Mouse (Mus musculus): ENCODE measurements around the gene Tmco2. TPM values are rescaled to one million over a fixed set of nuclear protein-coding genes. Genes with fewer than 3 reads are reported as not detected.

The Tmco2 gene
- not detected in 2 replicates for polyA plus RNA-seq (2012; rRNA removed)

GRCm38 (mm10) chr4:121109126-121109525, at the start of gene Tmco2:
Gene Tmco2, minus strand, starts transcription at chr4:121109226.
- no peaks in the 10 kb centered on the region for H3K4me1 ChIP-seq (replicated peaks; ENCODE audit: control insufficient read depth, insufficient read depth, low read length)
- H3K27me3 ChIP-seq (ENCODE audit: control insufficient read depth, insufficient read depth, low read length): no peaks in the 10 kb centered on the region
- H3K4me3 ChIP-seq (ENCODE audit: control insufficient read depth, insufficient read depth, low read length): no peak within 1 kb of the TSS
- 96% methylated on average over 2 of the region's 2 CpGs for WGBS
- H3K27ac ChIP-seq (ENCODE audit: control insufficient read depth, insufficient read depth, low read length): no peak within 1 kb of the TSS
- no peaks in the 10 kb centered on the region for H3K36me3 ChIP-seq (ENCODE audit: control insufficient read depth, insufficient read depth, low read length)
- TF ChIP-seq POLR2A (IDR thresholded peaks at IDR 0.05; ENCODE audit: control insufficient read depth, extremely low read depth, insufficient read depth, low read length, poor library complexity): no peak
- DNase-seq: no peak

- H3K4me1 ChIP-seq (replicated peaks; ENCODE audit: control insufficient read depth, insufficient read depth, low read length): peaks cover under 1% of the 10 kb centered on the region; the same call in 1 of the 2 replicates
- no peaks in the 10 kb centered on the region for H3K27me3 ChIP-seq (ENCODE audit: control insufficient read depth, insufficient read depth, low read length)
- DNase-seq: no peak
- no peaks in the 10 kb centered on the region for H3K36me3 ChIP-seq (ENCODE audit: control insufficient read depth, insufficient read depth, low read length)
- 91% methylated on average over 4 of the region's 4 CpGs for whole genome bisulfite sequencing
- H3K27ac ChIP-seq (ENCODE audit: control insufficient read depth, insufficient read depth, low read length): no peak overlapping the region
- TF ChIP-seq CTCF (IDR thresholded peaks at IDR 0.05; ENCODE audit: borderline replicate concordance, control insufficient read depth, extremely low read depth, insufficient read depth, low read length, poor library complexity) (no peak), POLR2A (IDR thresholded peaks at IDR 0.05; ENCODE audit: control insufficient read depth, extremely low read depth, insufficient read depth, low read length, poor library complexity) (no peak)
- no peak overlapping the region for H3K4me3 ChIP-seq (ENCODE audit: control insufficient read depth, insufficient read depth, low read length)
Observed at GRCm38 (mm10) chr4:121103304-121103703, 5.7 kb downstream of the Tmco2 start.

- Histone ChIP-seq H3K27me3 (ENCODE audit: control insufficient read depth, insufficient read depth, low read length) (no peaks in the 10 kb centered on the region), H3K36me3 (ENCODE audit: control insufficient read depth, insufficient read depth, low read length) (peaks cover 18% of the 10 kb centered on the region), H3K27ac (ENCODE audit: control insufficient read depth, insufficient read depth, low read length) (peak within 1 kb of the TSS; percentile 73; the same call in 1 of the 2 replicates), H3K4me1 (replicated peaks; ENCODE audit: control insufficient read depth, insufficient read depth, low read length) (peaks cover 4% of the 10 kb centered on the region; the same call in 1 of the 2 replicates), H3K4me3 (ENCODE audit: control insufficient read depth, insufficient read depth, low read length) (peak within 1 kb of the TSS; percentile 100)
- TF ChIP-seq POLR2A (IDR thresholded peaks at IDR 0.05; ENCODE audit: control insufficient read depth, extremely low read depth, insufficient read depth, low read length, poor library complexity) (peak; percentile 24; the same call in 1 of the 2 replicates), CTCF (IDR thresholded peaks at IDR 0.05; ENCODE audit: borderline replicate concordance, control insufficient read depth, extremely low read depth, insufficient read depth, low read length, poor library complexity) (no peak)
- peak; percentile 85 for DNase-seq
- under 1% methylated on average over 39 of the region's 39 CpGs for WGBS
Observed at GRCm38 (mm10) chr4:121097650-121098378, 11.2 kb downstream of the Tmco2 start, which contains the start of gene Zmpste24. Gene Zmpste24, minus strand, starts transcription at chr4:121098241.

- H3K4me1 ChIP-seq (replicated peaks; ENCODE audit: control insufficient read depth, insufficient read depth, low read length): no peaks in the 10 kb centered on the region
- 96% methylated on average over 4 of the region's 4 CpGs for WGBS
- H3K36me3 ChIP-seq (ENCODE audit: control insufficient read depth, insufficient read depth, low read length): peaks cover 43% of the 10 kb centered on the region
- no peak for TF ChIP-seq CTCF (IDR thresholded peaks at IDR 0.05; ENCODE audit: borderline replicate concordance, control insufficient read depth, extremely low read depth, insufficient read depth, low read length, poor library complexity)
- TF ChIP-seq POLR2A (IDR thresholded peaks at IDR 0.05; ENCODE audit: control insufficient read depth, extremely low read depth, insufficient read depth, low read length, poor library complexity): no peak
- no peak overlapping the region for H3K27ac ChIP-seq (ENCODE audit: control insufficient read depth, insufficient read depth, low read length)
- no peak for DNase-seq
- no peak overlapping the region for H3K4me3 ChIP-seq (ENCODE audit: control insufficient read depth, insufficient read depth, low read length)
- no peaks in the 10 kb centered on the region for H3K27me3 ChIP-seq (ENCODE audit: control insufficient read depth, insufficient read depth, low read length)
Observed at GRCm38 (mm10) chr4:121090211-121090610, 18.8 kb downstream of the Tmco2 start.

GRCm38 (mm10) chr4:121088696-121089095, 20.3 kb downstream of the Tmco2 start:
- Histone ChIP-seq H3K27me3 (ENCODE audit: control insufficient read depth, insufficient read depth, low read length) (no peaks in the 10 kb centered on the region), H3K36me3 (ENCODE audit: control insufficient read depth, insufficient read depth, low read length) (peaks cover 34% of the 10 kb centered on the region), H3K4me3 (ENCODE audit: control insufficient read depth, insufficient read depth, low read length) (no peak overlapping the region), H3K4me1 (replicated peaks; ENCODE audit: control insufficient read depth, insufficient read depth, low read length) (no peaks in the 10 kb centered on the region), H3K27ac (ENCODE audit: control insufficient read depth, insufficient read depth, low read length) (no peak overlapping the region)
- no peak for DNase-seq
- WGBS: 96% methylated on average over 2 of the region's 2 CpGs
- no peak for TF ChIP-seq POLR2A (IDR thresholded peaks at IDR 0.05; ENCODE audit: control insufficient read depth, extremely low read depth, insufficient read depth, low read length, poor library complexity)
- no peak for TF ChIP-seq CTCF (IDR thresholded peaks at IDR 0.05; ENCODE audit: borderline replicate concordance, control insufficient read depth, extremely low read depth, insufficient read depth, low read length, poor library complexity)

GRCm38 (mm10) chr4:121084506-121084905, 24.5 kb downstream of the Tmco2 start:
- Histone ChIP-seq H3K27me3 (ENCODE audit: control insufficient read depth, insufficient read depth, low read length) (no peaks in the 10 kb centered on the region), H3K36me3 (ENCODE audit: control insufficient read depth, insufficient read depth, low read length) (peaks cover 53% of the 10 kb centered on the region), H3K4me3 (ENCODE audit: control insufficient read depth, insufficient read depth, low read length) (no peak overlapping the region), H3K27ac (ENCODE audit: control insufficient read depth, insufficient read depth, low read length) (no peak overlapping the region), H3K4me1 (replicated peaks; ENCODE audit: control insufficient read depth, insufficient read depth, low read length) (no peaks in the 10 kb centered on the region)
- TF ChIP-seq POLR2A (IDR thresholded peaks at IDR 0.05; ENCODE audit: control insufficient read depth, extremely low read depth, insufficient read depth, low read length, poor library complexity): no peak
- no peak for TF ChIP-seq CTCF (IDR thresholded peaks at IDR 0.05; ENCODE audit: borderline replicate concordance, control insufficient read depth, extremely low read depth, insufficient read depth, low read length, poor library complexity)
- no peak for DNase-seq
